Mouse (Mus musculus) E14TG2a.4 (cell line): ENCODE measurements at regions not wholly inside any gene's neighbourhood (a gene's known extent, or its start where the extent isn't known, plus 50 kb on each side); places are given as distances from the start of the nearest gene placed in this dataset.

Experiments
- H3K27me3 ChIP-seq: 2 replicates; pipeline ENCODE4 v1.6.1; 2014; ENCODE audit warnings: low read length, control low read depth; ENCODE audit not compliant: insufficient read depth
- H3K36me3 ChIP-seq: 2 replicates; pipeline ENCODE4 v1.6.1; 2014; ENCODE audit warnings: low read length, control low read depth; ENCODE audit not compliant: insufficient read depth
- H3K4me1 ChIP-seq: replicated peaks from 2 replicates; pipeline ENCODE4 v1.6.1; 2014; ENCODE audit warnings: low read depth, low read length, control low read depth
- H3K4me3 ChIP-seq: replicated peaks from 2 replicates; pipeline ENCODE4 v1.5.1; 2014; ENCODE audit warnings: mild to moderate bottlenecking, low read length
- H3K9me3 ChIP-seq: 2 replicates; pipeline ENCODE4 v1.6.1; 2014; ENCODE audit warnings: low read length, control low read depth
- CTCF ChIP-seq: conservative IDR thresholded peaks from 2 replicates; pipeline ENCODE4 v1.5.1; 2014; ENCODE audit warnings: low read length
- NANOG ChIP-seq: IDR thresholded peaks from 2 replicates; pipeline ENCODE4 v1.6.1; 2014; ENCODE audit warnings: borderline replicate concordance, low read length, mixed read lengths
- POU5F1 ChIP-seq: IDR thresholded peaks from 2 replicates; pipeline ENCODE4 v1.6.1; 2014; ENCODE audit warnings: low read length, borderline replicate concordance

GRCm38 (mm10) chr13:16805560-16805959 lies 793.9 kb downstream of the Inhba start:
- Histone ChIP-seq H3K4me3 (no peak overlapping the region), H3K36me3 (no peaks in the 10 kb centered on the region), H3K9me3 (peaks cover 14% of the 10 kb centered on the region), H3K4me1 (no peaks in the 10 kb centered on the region), H3K27me3 (no peaks in the 10 kb centered on the region)
- TF ChIP-seq CTCF: no peak
- TF ChIP-seq POU5F1: no peak
- TF ChIP-seq NANOG: no peak
